Mouse (Mus musculus) heart, adult 2 months (tissue): ENCODE data around the gene Serpinh1.

Experiments used
- CTCF ChIP-seq: fragments of 200-600 bp; IDR thresholded peaks from 2 replicates; pipeline ENCODE4 v1.8.1; 2022; ENCODE audit warnings: antibody characterized with exemption, mild to moderate bottlenecking, moderate library complexity
- EP300 ChIP-seq: fragments of 200-500 bp; IDR thresholded peaks from 2 replicates; pipeline ENCODE4 v1.6.1; 2011; ENCODE audit warnings: low read depth, low read length, control low read depth; ENCODE audit not compliant: insufficient read depth
- POLR2A ChIP-seq: fragments of 200-500 bp; IDR thresholded peaks from 2 replicates; pipeline ENCODE4 v1.6.1; 2011; ENCODE audit warnings: mild to moderate bottlenecking, low read depth, low read length, control low read depth; ENCODE audit not compliant: insufficient read depth

DNA sequence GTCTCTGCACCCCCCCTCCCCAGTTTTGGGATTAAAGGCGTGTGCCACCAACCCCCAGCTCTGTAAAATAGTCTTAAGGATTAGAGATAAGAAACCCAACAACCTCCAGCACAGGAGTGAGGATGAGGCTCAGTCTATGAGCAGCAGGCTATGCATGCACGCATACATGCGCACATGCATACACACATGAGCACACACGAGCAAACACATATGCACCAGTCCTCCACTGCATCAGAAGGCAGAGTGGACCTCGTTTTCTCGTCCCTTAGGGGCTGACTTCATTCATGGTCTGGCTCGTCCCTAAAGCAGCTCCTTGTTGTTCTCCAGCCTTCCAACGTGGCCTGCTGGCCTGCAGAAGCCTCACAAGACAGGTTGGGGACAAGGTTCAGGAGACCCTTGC is 12.3 kb downstream of the Serpinh1 start:
- no peak for TF ChIP-seq CTCF
- no peak for TF ChIP-seq EP300
- TF ChIP-seq POLR2A, result no peak
